Mouse (Mus musculus) neural tube, embryonic 14.5 days (tissue): ENCODE measurements around the gene Mitf. TPM values are rescaled to one million over a fixed set of nuclear protein-coding genes. Genes with fewer than 3 reads are reported as not detected.

Experiments used
- ATAC-seq: fragments of 200-750 bp; cut with Nextera tagmentation; 2 replicates; pipeline ENCODE4 v1.8.0; 2017; ENCODE audit warnings: low read depth, mild to moderate bottlenecking, moderate TSS enrichment, moderate library complexity
- H3K27ac ChIP-seq: fragments of 300-500 bp; sonication (generic); 2 replicates; pipeline ENCODE4 v1.5.1; 2014; ENCODE audit warnings: low read depth, mild to moderate bottlenecking, control low read depth, low read length, moderate library complexity, mixed read lengths
- H3K27me3 ChIP-seq: fragments of 300-500 bp; sonication (generic); 2 replicates; pipeline ENCODE4 v1.6.1; 2014; ENCODE audit warnings: low read length; ENCODE audit not compliant: control insufficient read depth, insufficient read depth
- H3K36me3 ChIP-seq: fragments of 300-500 bp; sonication (generic); 2 replicates; pipeline ENCODE4 v1.6.1; 2014; ENCODE audit warnings: low read length, mixed read lengths; ENCODE audit not compliant: control insufficient read depth, insufficient read depth
- H3K4me1 ChIP-seq: fragments of 300-500 bp; sonication (generic); 2 replicates; pipeline ENCODE4 v1.6.1; 2014; ENCODE audit warnings: low read length; ENCODE audit not compliant: control insufficient read depth, insufficient read depth
- H3K4me2 ChIP-seq: fragments of 300-500 bp; sonication (generic); 2 replicates; pipeline ENCODE4 v1.6.1; 2014; ENCODE audit warnings: mild to moderate bottlenecking, low read depth, low read length, control low read depth
- H3K4me3 ChIP-seq: fragments of 300-500 bp; sonication (generic); 2 replicates; pipeline ENCODE4 v1.5.1; 2014; ENCODE audit warnings: low read depth, low read length, control low read depth, mixed read lengths
- H3K9ac ChIP-seq: fragments of 300-500 bp; sonication (generic); replicated peaks from 2 replicates; pipeline ENCODE4 v1.6.1; 2014; ENCODE audit warnings: low read depth, mild to moderate bottlenecking, control low read depth, low read length, mixed read lengths
- H3K9me3 ChIP-seq: fragments of 300-500 bp; sonication (generic); 2 replicates; pipeline ENCODE4 v1.6.1; 2016; ENCODE audit warnings: low read length; ENCODE audit not compliant: control insufficient read depth
- WGBS: fragments of 180-500 bp; shearing (Covaris S2); extraction: QIAGEN DNeasy Blood & Tissue Kit; methylation state at CpG from one replicate; pipeline ENCODE4 v1.1.7; 2014; 5-methylcytosine and 5-hydroxymethylcytosine counted together
- polyA plus RNA-seq: library from polyadenylated mRNA; unstranded; fragments of >200 nt; fragmentation: Nextera tagmentation; extraction: Ambion mirVana; gene quantifications from 2 replicates; pipeline ENCODE4 v1.2.1, GENCODE M21; 2014

Gene Mitf
- polyA plus RNA-seq, 1 experiment from 2014 or later, result 1.6 TPM

DNA sequence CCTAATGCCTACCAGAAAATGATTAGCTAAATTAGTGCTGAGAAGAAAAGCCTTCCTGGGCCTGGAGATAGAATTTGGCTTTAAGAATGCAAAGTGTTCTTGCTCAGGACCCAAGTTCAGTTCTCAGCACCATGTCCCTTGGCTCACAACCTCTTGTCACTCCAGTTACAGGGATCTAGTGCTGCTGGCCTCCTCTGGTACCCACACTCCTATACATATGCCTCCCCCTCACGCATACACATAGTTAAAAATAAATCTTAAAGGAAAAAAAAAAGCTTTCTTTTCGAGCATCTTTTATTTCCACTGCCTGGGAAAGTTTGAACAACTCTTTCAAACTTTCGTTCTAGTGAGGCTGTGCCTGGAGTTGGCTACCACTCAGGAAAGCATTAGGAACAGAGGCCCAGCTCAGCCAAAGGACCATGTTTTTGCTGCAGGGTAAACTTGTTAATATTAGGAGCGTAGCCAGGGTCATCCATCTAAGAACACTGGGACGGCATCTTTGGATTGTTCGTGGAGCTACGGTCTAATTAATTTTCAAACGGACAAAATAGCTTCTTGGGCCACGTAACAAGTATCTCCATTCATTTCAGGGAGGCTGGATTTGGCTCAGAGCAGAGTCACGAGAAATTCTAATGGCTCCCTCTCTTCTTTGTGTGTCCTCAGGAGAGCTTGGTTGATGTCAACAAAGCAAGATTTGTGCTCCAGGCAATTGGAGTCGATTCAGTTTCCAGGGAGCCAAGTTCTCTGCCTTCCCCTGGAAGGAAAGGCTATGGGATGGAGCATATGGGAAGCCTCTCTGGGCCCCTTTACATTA, 239.7 kb downstream of the Mitf start:
- Histone ChIP-seq H3K36me3 (no peaks in the 10 kb centered on the region), H3K4me2 (no peak overlapping the region), H3K4me3 (no peak overlapping the region), H3K27ac (peak overlapping the region; percentile 49; the same call in 1 of the 2 replicates), H3K27me3 (peaks cover 12% of the 10 kb centered on the region; the same call in 1 of the 2 replicates), H3K9me3 (no peaks in the 10 kb centered on the region), H3K9ac (no peak overlapping the region), H3K4me1 (peaks cover 15% of the 10 kb centered on the region; the same call in 1 of the 2 replicates)
- ATAC-seq, result peak; percentile 89
- WGBS, result 21% methylated on average over 11 of the region's 11 CpGs

DNA sequence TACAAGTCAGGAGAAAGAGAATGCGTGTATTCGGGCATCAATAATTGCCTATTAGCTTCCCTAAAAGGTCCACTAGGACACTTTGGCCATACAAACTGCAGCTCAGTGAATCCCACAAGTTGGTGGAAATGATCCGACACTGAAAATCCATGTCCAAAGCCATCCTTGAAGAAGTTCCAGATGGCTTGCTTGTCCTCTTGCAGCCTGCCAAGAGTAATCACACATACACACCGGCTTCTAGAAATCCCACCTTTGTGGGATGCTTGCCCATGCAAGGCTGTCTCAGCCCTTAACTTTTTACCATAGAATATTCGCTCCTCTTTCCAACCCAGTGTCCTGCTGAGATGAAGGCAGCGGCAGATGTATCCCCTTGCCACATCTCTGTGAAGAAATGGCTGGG, 240.9 kb downstream of the Mitf start:
- Histone ChIP-seq H3K4me2 (no peak overlapping the region), H3K27ac (no peak overlapping the region; the same call in 1 of the 2 replicates), H3K36me3 (no peaks in the 10 kb centered on the region), H3K9me3 (no peaks in the 10 kb centered on the region), H3K4me3 (no peak overlapping the region), H3K27me3 (peaks cover 5% of the 10 kb centered on the region; the same call in 1 of the 2 replicates), H3K9ac (no peak overlapping the region), H3K4me1 (peaks cover 15% of the 10 kb centered on the region; the same call in 1 of the 2 replicates)
- ATAC-seq, result no peak
- 51% methylated on average over 6 of the region's 6 CpGs for WGBS

DNA sequence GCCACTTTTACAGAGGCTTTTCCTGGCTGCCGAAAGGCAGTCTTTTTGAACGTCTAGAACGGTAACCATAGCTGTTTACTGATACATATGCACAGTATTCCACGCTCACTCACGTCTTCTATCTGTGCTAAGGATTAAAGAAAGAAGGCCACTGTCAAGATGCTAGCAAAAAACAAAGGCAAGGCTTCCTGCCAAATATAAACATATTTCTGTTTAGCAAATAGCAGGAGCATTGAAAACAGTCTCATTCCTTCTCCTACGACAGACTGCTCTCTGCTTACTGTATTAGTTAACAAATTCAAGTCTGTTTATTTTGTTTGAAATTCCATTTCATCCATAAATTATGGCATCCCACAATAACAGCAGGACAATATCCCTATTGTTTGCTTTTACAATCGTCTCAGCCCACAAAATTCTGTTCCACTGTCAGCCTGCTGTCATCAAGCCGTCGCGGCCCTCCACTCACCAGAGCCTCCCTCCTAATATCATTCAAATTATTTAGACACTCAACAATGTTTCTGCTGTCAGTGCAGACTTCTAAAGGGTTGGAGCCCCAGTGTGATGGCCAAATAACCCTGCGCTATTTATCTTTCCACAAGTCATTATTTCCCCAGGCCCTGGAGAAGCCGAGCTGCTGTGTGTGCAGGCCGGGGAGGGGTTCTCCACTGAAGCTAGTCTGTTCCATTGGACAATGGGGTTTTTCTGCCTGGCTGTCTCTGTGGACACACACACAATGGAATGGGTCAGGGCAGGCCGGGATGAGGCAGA, 242.0 kb downstream of the Mitf start:
- WGBS, result 11% methylated on average over 14 of the region's 14 CpGs
- Histone ChIP-seq H3K9me3 (no peaks in the 10 kb centered on the region), H3K27ac (no peak overlapping the region), H3K4me1 (peaks cover 15% of the 10 kb centered on the region; the same call in 1 of the 2 replicates), H3K4me2 (no peak overlapping the region), H3K36me3 (no peaks in the 10 kb centered on the region), H3K9ac (no peak overlapping the region), H3K27me3 (0 out of 2 replicates have a peak, but pooled peaks cover 3% of the 10 kb centered on the region), H3K4me3 (no peak overlapping the region)
- no peak; the same call in 1 of the 2 replicates for ATAC-seq

DNA sequence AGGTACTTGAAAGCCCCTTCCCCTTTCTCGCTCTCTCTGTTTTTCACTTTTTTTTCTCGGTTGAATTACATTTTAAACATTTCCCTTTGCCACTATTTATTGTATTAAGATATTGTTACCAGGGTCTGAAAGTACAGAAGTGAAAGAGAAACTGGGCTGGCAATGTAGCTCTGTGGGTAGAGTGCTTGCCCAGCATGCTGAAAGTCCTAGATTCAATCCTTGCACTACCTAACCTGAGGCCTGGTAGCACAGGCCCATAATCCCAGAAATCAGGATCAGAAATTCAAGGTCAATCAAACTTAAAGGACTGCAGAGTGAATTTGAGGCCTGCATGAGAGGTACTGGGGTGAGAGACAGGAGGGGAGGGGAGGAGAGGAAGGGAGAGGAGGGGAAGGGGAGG, 242.7 kb downstream of the Mitf start:
- no peaks in the 10 kb centered on the region for H3K36me3 ChIP-seq
- no peaks in the 10 kb centered on the region for H3K9me3 ChIP-seq
- WGBS, result 41% methylated on average over 2 of the region's 2 CpGs
- H3K27ac ChIP-seq, result no peak overlapping the region
- H3K9ac ChIP-seq, result no peak overlapping the region
- no peak for ATAC-seq
- H3K27me3 ChIP-seq, result 0 out of 2 replicates have a peak, but pooled peaks cover 2% of the 10 kb centered on the region
- H3K4me2 ChIP-seq, result no peak overlapping the region
- H3K4me1 ChIP-seq, result peaks cover 15% of the 10 kb centered on the region; the same call in 1 of the 2 replicates
- no peak overlapping the region for H3K4me3 ChIP-seq

DNA sequence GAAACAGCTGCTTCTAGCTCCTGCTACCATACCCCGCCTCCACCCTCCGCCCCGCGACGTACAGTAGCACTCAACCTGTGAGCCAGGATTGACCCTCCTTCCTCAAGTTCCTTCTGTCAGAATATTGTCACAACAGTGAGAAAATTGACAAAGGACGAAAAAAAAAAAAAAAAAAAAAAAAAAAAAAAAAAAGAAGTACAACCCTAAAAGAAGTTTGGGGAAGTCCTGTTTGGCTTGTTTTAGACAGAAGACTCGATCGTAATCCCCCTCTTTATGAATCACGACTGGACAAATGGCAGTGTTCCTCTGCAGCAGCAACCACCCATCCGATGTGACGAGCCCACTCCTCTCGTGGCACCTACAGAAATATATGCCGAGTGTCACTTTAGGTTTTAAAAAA, 255.0 kb downstream of the Mitf start:
- H3K9me3 ChIP-seq, result no peaks in the 10 kb centered on the region
- H3K4me1 ChIP-seq, result no peaks in the 10 kb centered on the region
- H3K9ac ChIP-seq, result no peak overlapping the region
- H3K36me3 ChIP-seq, result no peaks in the 10 kb centered on the region
- WGBS, result 89% methylated on average over 13 of the region's 13 CpGs
- no peak overlapping the region for H3K4me2 ChIP-seq
- no peak overlapping the region for H3K27ac ChIP-seq
- no peak for ATAC-seq
- no peaks in the 10 kb centered on the region for H3K27me3 ChIP-seq
- no peak overlapping the region for H3K4me3 ChIP-seq

DNA sequence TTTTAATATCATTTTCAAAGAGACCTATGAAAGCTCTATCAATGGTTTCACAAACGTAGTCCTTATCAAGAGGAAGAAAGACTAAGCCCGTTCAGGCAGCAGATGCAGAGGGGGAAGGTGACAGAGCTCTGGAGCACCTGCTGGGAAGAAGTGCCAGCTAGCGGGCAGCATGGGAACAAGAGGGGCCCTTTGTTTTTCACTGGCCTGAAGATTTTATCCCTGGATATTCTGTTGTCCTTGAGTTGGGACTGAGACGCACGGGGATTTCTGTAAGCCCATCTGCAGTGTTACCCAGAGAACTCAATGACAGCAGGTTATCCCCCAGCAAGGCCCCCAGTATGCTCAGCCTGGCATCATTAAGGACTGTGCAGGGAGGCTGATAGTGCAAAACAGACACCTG, 258.1 kb downstream of the Mitf start:
- ATAC-seq, result no peak
- no peak overlapping the region for H3K9ac ChIP-seq
- no peaks in the 10 kb centered on the region for H3K36me3 ChIP-seq
- 35% methylated on average over 5 of the region's 5 CpGs for WGBS
- no peaks in the 10 kb centered on the region for H3K27me3 ChIP-seq
- H3K4me3 ChIP-seq, result no peak overlapping the region
- H3K9me3 ChIP-seq, result no peaks in the 10 kb centered on the region
- H3K27ac ChIP-seq, result no peak overlapping the region
- H3K4me2 ChIP-seq, result no peak overlapping the region
- H3K4me1 ChIP-seq, result no peaks in the 10 kb centered on the region

DNA sequence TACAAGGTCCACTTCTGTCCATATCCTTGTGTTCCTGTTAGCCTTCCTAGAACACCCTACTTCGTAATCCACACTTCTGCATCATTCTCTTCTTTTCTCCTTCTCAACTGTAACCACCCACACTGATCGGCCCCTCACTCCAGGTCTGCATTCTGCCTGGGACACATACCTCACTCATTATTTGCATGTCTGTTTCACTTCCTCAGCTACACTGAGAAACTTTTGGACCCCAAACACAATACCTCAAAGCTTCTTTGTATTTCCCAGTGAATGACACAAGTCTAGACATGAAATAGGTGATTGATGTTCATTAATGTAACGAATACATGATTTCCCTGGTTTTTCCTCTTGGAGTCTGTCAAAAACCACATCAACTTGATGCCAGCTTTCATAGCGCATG, 259.6 kb downstream of the Mitf start:
- no peaks in the 10 kb centered on the region for H3K27me3 ChIP-seq
- no peak overlapping the region for H3K27ac ChIP-seq
- no peak overlapping the region for H3K9ac ChIP-seq
- WGBS, result 93% methylated on average over 4 of the region's 4 CpGs
- no peaks in the 10 kb centered on the region for H3K36me3 ChIP-seq
- no peak overlapping the region for H3K4me2 ChIP-seq
- no peak overlapping the region for H3K4me3 ChIP-seq
- no peaks in the 10 kb centered on the region for H3K9me3 ChIP-seq
- ATAC-seq, result no peak
- no peaks in the 10 kb centered on the region for H3K4me1 ChIP-seq
